Mouse (Mus musculus) ES-E14 (cell line): ENCODE measurements around the gene Pxmp4. TPM values are rescaled to one million over a fixed set of nuclear protein-coding genes. Genes with fewer than 3 reads are reported as not detected.

Source experiments
- DNase-seq: peaks from one replicate; pipeline ENCODE4 v3.0.0-alpha.2; 2013; ENCODE audit warnings: low read depth, low spot score
- H3K27ac ChIP-seq: 2 replicates; pipeline ENCODE4 v1.5.1; 2012; ENCODE audit warnings: low read depth, mild to moderate bottlenecking, low read length, moderate library complexity, mixed read lengths; ENCODE audit not compliant: poor library complexity, insufficient read depth, severe bottlenecking
- H3K36me3 ChIP-seq: 2 replicates; pipeline ENCODE4 v1.6.1; 2012; ENCODE audit warnings: mild to moderate bottlenecking, low read length, moderate library complexity, mixed read lengths; ENCODE audit not compliant: control insufficient read depth, poor library complexity, insufficient read depth, severe bottlenecking
- H3K4me1 ChIP-seq, 2 experiments: fragments of 150-350 bp in 1 of 2; sonication (generic) in 1 of 2; 2 replicates each; pipeline ENCODE4 v1.6.1; 2012; ENCODE audit warnings: low read length in 2 of 2, mild to moderate bottlenecking in 1 of 2, mixed read lengths in 1 of 2; ENCODE audit not compliant: control insufficient read depth in 2 of 2, insufficient read depth in 2 of 2, poor library complexity in 1 of 2
- H3K4me3 ChIP-seq, 2 experiments: fragments of 150-350 bp in 1 of 2; sonication (generic) in 1 of 2; 2 replicates each; pipeline ENCODE4 v1.5.1; 2012; ENCODE audit warnings: low read length in 2 of 2, low read depth in 1 of 2, mild to moderate bottlenecking in 1 of 2, mixed read lengths in 1 of 2; ENCODE audit not compliant: insufficient read depth in 1 of 2, poor library complexity in 1 of 2, severe bottlenecking in 1 of 2
- H3K9ac ChIP-seq: 2 replicates; pipeline ENCODE4 v1.6.1; 2012; ENCODE audit warnings: low read depth, mild to moderate bottlenecking, low read length, mixed read lengths; ENCODE audit not compliant: poor library complexity, insufficient read depth, severe bottlenecking
- H3K9me3 ChIP-seq: fragments of 150-350 bp; sonication (generic); 2 replicates; pipeline ENCODE4 v1.6.1; 2012; ENCODE audit warnings: low read depth, mild to moderate bottlenecking, low read length; ENCODE audit not compliant: control insufficient read depth, insufficient read depth
- CHD2 ChIP-seq: IDR thresholded peaks from 2 replicates; pipeline ENCODE4 v1.6.1; 2014; ENCODE audit warnings: mild to moderate bottlenecking, low read depth, low read length, inconsistent platforms
- HCFC1 ChIP-seq: IDR thresholded peaks from 2 replicates; pipeline ENCODE4 v1.6.1; 2012; ENCODE audit warnings: low read length, inconsistent platforms, borderline replicate concordance; ENCODE audit not compliant: insufficient read depth
- MAFK ChIP-seq: IDR thresholded peaks from 2 replicates; pipeline ENCODE4 v1.6.1; 2014; ENCODE audit warnings: mild to moderate bottlenecking, low read depth, low read length, inconsistent platforms; ENCODE audit not compliant: insufficient read depth
- ZC3H11A ChIP-seq: IDR thresholded peaks from 2 replicates; pipeline ENCODE4 v1.6.1; 2012; ENCODE audit warnings: low read depth, mild to moderate bottlenecking, inconsistent platforms, low read length, borderline replicate concordance
- ZNF384 ChIP-seq: IDR thresholded peaks from 2 replicates; pipeline ENCODE4 v1.6.1; 2012; ENCODE audit warnings: low read depth, low read length, inconsistent platforms
- in situ Hi-C, 2 experiments: fragments of 600-800 bp; cut with MboI; formaldehyde crosslinking; loops; one replicate each; pipeline ENCODE4 v1.15.1; 2025; ENCODE audit warnings: low sequenced_read_pairs in 2 of 2, inconsistent platforms in 1 of 2; ENCODE audit not compliant: unreplicated experiment in 2 of 2
- total RNA-seq: library from RNA; depleted of rRNA; stranded (reverse); fragments of 300-350 nt; gene quantifications from 2 replicates; pipeline ENCODE4 v1.2.3, GENCODE M21; 2012

Pxmp4 gene
- total RNA-seq, 1 experiment = 8.6 TPM

DNA sequence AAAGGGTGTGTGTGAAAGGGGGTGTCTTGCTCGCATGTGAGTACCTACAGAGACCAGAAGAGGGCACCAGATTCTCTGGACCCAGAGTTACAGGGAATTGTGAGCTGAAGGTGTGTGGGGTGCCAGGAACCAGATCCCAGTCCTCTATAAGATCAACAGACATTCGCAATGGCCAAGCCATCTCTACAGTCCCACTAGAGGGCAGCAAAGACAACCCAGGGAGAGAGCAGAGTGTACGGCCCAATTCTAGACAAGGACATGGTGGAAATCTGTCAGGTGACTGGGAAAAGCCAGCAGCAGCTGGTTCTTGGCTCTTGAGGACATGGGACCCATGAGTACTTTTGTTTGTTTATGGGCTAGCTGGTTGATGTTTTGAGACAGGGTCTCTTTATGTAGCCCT lies 10.5 kb downstream of the Pxmp4 start:
- Histone ChIP-seq H3K9me3 (no peaks in the 10 kb centered on the region), H3K36me3 (no peaks in the 10 kb centered on the region; the same call in 1 of the 2 replicates), H3K4me3 (no peak overlapping the region), H3K9ac (no peak overlapping the region), H3K27ac (no peak overlapping the region), H3K4me1 (peaks cover 0 to 5% of the 10 kb centered on the region in 2 experiments; a peak in 1 of 4 replicates)
- TF ChIP-seq HCFC1 (no peak), CHD2 (no peak), ZNF384 (no peak), MAFK (no peak), ZC3H11A (no peak)
- in situ Hi-C loops = no loop called here
- peak; percentile 92 for DNase-seq

DNA sequence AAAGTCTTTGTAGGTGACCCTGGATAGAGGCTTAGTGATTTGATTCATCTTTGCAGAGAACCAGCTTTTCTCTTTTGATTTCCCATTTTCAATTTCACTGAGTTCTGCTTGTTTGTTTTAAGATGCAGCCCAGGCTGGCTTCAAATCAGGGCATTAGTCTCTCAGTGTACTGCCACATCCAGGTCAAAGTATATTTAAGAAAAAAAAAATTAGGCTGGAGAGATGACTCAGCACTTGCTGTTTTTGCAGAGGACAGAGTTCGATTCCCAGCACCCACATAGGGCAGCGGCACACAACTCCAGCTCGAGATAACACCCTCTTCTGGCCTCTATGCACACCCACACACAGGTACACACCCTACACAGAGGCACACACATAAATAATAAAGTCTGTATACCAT lies 12.3 kb downstream of the Pxmp4 start:
- no peak for DNase-seq
- no peaks in the 10 kb centered on the region; the same call in 1 of the 2 replicates for H3K36me3 ChIP-seq
- in situ Hi-C loops = no loop called here
- no peak overlapping the region for H3K4me3 ChIP-seq
- no peaks in the 10 kb centered on the region for H3K9me3 ChIP-seq
- no peak overlapping the region for H3K9ac ChIP-seq
- peaks cover 0 to 5% of the 10 kb centered on the region in 2 experiments; a peak in 1 of 4 replicates for H3K4me1 ChIP-seq
- no peak overlapping the region for H3K27ac ChIP-seq
- TF ChIP-seq HCFC1 (no peak), MAFK (no peak)

DNA sequence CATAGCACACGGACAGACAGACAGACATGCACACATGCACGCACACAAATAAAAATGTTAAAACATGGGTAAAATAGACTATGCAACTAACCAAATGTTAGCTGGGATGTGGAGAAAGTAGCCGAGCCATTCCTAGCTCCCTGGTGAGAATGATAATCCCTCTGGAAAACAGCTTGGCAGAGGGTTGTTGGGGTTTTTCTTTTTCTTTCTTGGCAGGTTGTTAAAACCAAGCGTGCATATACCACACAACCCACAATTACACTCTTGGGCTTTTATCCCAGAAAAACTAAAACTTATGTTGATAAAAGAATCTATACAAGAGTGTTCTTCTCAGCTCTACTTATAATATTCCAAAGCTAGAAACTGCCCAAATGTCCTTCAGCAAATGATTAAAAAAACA lies 14.5 kb downstream of the Pxmp4 start:
- TF ChIP-seq ZNF384 = no peak
- TF ChIP-seq ZC3H11A = no peak
- no peak for TF ChIP-seq HCFC1
- no peak for TF ChIP-seq MAFK
- TF ChIP-seq CHD2 = no peak
- in situ Hi-C loops = no loop called here
- no peak overlapping the region for H3K27ac ChIP-seq

DNA sequence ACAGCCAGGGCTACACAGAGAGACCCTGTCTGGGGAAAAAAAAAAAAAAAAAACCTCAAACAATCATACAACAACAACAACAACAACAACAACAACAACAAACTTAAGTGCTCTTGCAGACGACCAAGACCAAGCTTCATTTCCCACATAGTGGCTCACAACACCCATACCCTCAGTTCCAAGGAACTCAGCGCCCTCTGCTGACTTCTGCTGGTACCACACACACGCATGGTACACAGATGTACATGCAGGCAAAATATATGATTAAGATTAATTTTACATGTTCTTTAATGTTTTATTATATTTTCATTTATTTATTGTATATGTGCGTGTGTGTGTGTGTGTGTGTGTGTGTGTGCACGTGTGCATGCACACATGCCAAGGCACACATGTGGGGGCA lies 17.1 kb downstream of the Pxmp4 start:
- in situ Hi-C loops = no loop called here
- TF ChIP-seq CHD2 (no peak), HCFC1 (no peak), ZC3H11A (peak; percentile 33; the same call in 1 of the 2 replicates)
- no peaks in the 10 kb centered on the region for H3K36me3 ChIP-seq
- no peak overlapping the region for H3K9ac ChIP-seq
- DNase-seq = no peak
- H3K9me3 ChIP-seq = no peaks in the 10 kb centered on the region
- no peak overlapping the region for H3K4me3 ChIP-seq
- peaks cover 0 to 9% of the 10 kb centered on the region in 2 experiments; a peak in 1 of 4 replicates for H3K4me1 ChIP-seq
- H3K27ac ChIP-seq = no peak overlapping the region

More for the DNA sequence above, 14.5 kb downstream of the Pxmp4 start:
- Histone ChIP-seq H3K4me1 (0 out of 4 replicates have a peak, but pooled peaks cover 0 to 3% of the 10 kb centered on the region in 2 experiments), H3K9ac (no peak overlapping the region), H3K9me3 (no peaks in the 10 kb centered on the region), H3K4me3 (no peak overlapping the region), H3K36me3 (no peaks in the 10 kb centered on the region)
- DNase-seq = no peak

DNA sequence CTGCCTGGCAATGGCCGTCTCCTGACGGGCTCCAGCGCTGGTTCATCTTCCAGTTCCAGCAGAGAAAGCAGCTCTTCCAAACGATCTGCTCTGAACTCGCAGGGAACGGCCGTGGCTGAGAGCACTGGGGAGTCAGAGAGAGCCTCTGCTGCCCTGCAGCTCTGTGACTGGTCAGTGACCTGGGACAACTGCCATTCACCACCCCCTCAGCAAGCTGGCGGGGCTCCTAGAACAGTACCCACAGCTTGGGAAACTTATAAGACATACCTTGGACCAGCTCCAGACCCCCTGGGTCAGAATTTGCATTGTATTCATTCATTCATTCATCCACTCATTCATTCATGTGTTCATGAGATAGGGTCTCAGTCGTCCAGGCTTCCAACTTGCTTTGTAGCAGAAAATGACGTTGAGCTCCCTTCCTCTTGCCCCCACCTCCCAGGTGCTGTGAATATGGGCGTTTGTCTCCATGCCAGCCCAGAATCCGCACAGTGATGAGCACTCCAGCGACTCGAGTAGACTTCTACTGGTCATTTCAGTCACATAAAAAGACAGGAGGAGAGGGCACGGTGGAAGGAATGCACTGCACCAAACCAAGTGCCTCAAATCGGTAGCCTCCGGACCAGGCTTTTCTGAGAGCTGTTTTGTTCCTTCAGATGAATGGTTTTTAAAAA lies 18.4 kb downstream of the Pxmp4 start:
- H3K9ac ChIP-seq = no peak overlapping the region
- H3K4me3 ChIP-seq = no peak overlapping the region
- H3K9me3 ChIP-seq = no peaks in the 10 kb centered on the region
- no peak overlapping the region for H3K27ac ChIP-seq
- TF ChIP-seq CHD2 = no peak
- TF ChIP-seq MAFK = no peak
- TF ChIP-seq ZC3H11A = no peak
- no peak for TF ChIP-seq HCFC1
- TF ChIP-seq ZNF384 = no peak
- H3K4me1 ChIP-seq = peaks cover 0 to 9% of the 10 kb centered on the region in 2 experiments; a peak in 1 of 4 replicates
- no peaks in the 10 kb centered on the region for H3K36me3 ChIP-seq
- no peak for DNase-seq
- in situ Hi-C loops = no loop called here
